Mouse (Mus musculus) ES-CJ7 (cell line): ENCODE data around the gene Olfr954.
A peak's percentile ranks its signal among the peaks of the same experiment; 100 is the strongest.

Experiments used
- DNase-seq: peaks from one replicate; pipeline ENCODE4 v3.0.0; 2011; ENCODE audit warnings: low read depth, low spot score

Olfr954 gene

GRCm38 (mm10) chr9:39456401-39456800 lies at the start of gene Olfr954:
Gene Olfr954, plus strand, starts transcription at chr9:39456701.
- no peak for DNase-seq

- no peak for DNase-seq
Measured at GRCm38 (mm10) chr9:39427048-39427447, 29.5 kb upstream of the Olfr954 start, which contains the start of gene Olfr952. Gene Olfr952, minus strand, starts transcription at chr9:39427148.

GRCm38 (mm10) chr9:39471844-39472243 lies 15.3 kb downstream of the Olfr954 start, which contains the start of gene Olfr955:
Gene Olfr955, minus strand, starts transcription at chr9:39471944.
- no peak for DNase-seq

- no peak for DNase-seq
Measured at GRCm38 (mm10) chr9:39493895-39494294, 37.4 kb downstream of the Olfr954 start, which contains the start of gene Olfr44. Gene Olfr44, minus strand, starts transcription at chr9:39493995.

- peak; percentile 65 for DNase-seq
Measured at GRCm38 (mm10) chr9:39508998-39509397, 52.5 kb downstream of the Olfr954 start.

GRCm38 (mm10) chr9:39509412-39509811 lies 52.9 kb downstream of the Olfr954 start:
- no peak for DNase-seq
